Mouse (Mus musculus): ENCODE results near the gene Brip1. TPM values are rescaled to one million over a fixed set of nuclear protein-coding genes. Genes with fewer than 3 reads are reported as not detected.
"Not testable (repeated sequence)": the region's sequence is repeated elsewhere in the genome, so short reads cannot be mapped to it uniquely, and the experiment has no call there.

Brip1 gene
- polyA plus RNA-seq, 1 experiment = 0.14 TPM

GRCm38 (mm10) chr11:86201901-86202675 lies 1.1 kb upstream of the Brip1 start:
- Histone ChIP-seq H3K4me3 (replicated peaks; ENCODE audit: extremely low read depth, low read depth, low read length) (peak overlapping the region; percentile 95), H3K4me1 (ENCODE audit: control insufficient read depth, insufficient read depth, low read length) (no peaks in the 10 kb centered on the region)
- TF ChIP-seq CTCF (IDR thresholded peaks at IDR 0.05; ENCODE audit: insufficient read depth, low read length) = no peak
- no peak for TF ChIP-seq POLR2A (IDR thresholded peaks at IDR 0.05; ENCODE audit: borderline replicate concordance, extremely low read depth, low read depth, low read length)
- DNase-seq = no peak
- 23% methylated on average over 16 of the region's 16 CpGs for WGBS

GRCm38 (mm10) chr11:86200460-86201021 lies 452 bp downstream of the Brip1 start:
- H3K4me3 ChIP-seq (replicated peaks; ENCODE audit: extremely low read depth, low read depth, low read length) = peak overlapping the region; percentile 75
- no peak for DNase-seq
- no peaks in the 10 kb centered on the region for H3K4me1 ChIP-seq (ENCODE audit: control insufficient read depth, insufficient read depth, low read length)
- TF ChIP-seq POLR2A (IDR thresholded peaks at IDR 0.05; ENCODE audit: borderline replicate concordance, extremely low read depth, low read depth, low read length) (no peak), CTCF (IDR thresholded peaks at IDR 0.05; ENCODE audit: insufficient read depth, low read length) (no peak)
- 0% methylated on average over 21 of the region's 21 CpGs for WGBS

GRCm38 (mm10) chr11:86199733-86200132 lies 1.3 kb downstream of the Brip1 start:
- no peak for DNase-seq
- H3K4me1 ChIP-seq (ENCODE audit: control insufficient read depth, insufficient read depth, low read length) = no peaks in the 10 kb centered on the region
- no peak overlapping the region for H3K4me3 ChIP-seq (replicated peaks; ENCODE audit: extremely low read depth, low read depth, low read length)
- 55% methylated on average over 4 of the region's 4 CpGs for WGBS
- TF ChIP-seq POLR2A (IDR thresholded peaks at IDR 0.05; ENCODE audit: borderline replicate concordance, extremely low read depth, low read depth, low read length) (no peak), CTCF (IDR thresholded peaks at IDR 0.05; ENCODE audit: insufficient read depth, low read length) (no peak)

- H3K4me1 ChIP-seq (ENCODE audit: control insufficient read depth, insufficient read depth, low read length); H3K4me3 ChIP-seq (replicated peaks; ENCODE audit: extremely low read depth, low read depth, low read length): not testable (repeated sequence)
- 85% methylated on average over 7 of the region's 7 CpGs for WGBS
These were observed 15.8 kb downstream of the Brip1 start for GRCm38 (mm10) chr11:86185224-86185623.

GRCm38 (mm10) chr11:86175833-86176232 lies 25.2 kb downstream of the Brip1 start:
- no peak for TF ChIP-seq POLR2A (IDR thresholded peaks at IDR 0.05; ENCODE audit: borderline replicate concordance, extremely low read depth, low read depth, low read length)
- TF ChIP-seq CTCF (IDR thresholded peaks at IDR 0.05; ENCODE audit: insufficient read depth, low read length) = no peak
- Histone ChIP-seq H3K4me3 (replicated peaks; ENCODE audit: extremely low read depth, low read depth, low read length) (no peak overlapping the region), H3K4me1 (ENCODE audit: control insufficient read depth, insufficient read depth, low read length) (no peaks in the 10 kb centered on the region)
- 60% methylated on average over 3 of the region's 3 CpGs for WGBS
- DNase-seq = no peak

More at GRCm38 (mm10) chr11:86185224-86185623, 15.8 kb downstream of the Brip1 start:
- DNase-seq = not testable (repeated sequence)

- Histone ChIP-seq H3K4me3 (replicated peaks; ENCODE audit: extremely low read depth, low read depth, low read length) (no peak overlapping the region), H3K4me1 (ENCODE audit: control insufficient read depth, insufficient read depth, low read length) (no peaks in the 10 kb centered on the region)
- DNase-seq = peak; percentile 50
- WGBS = 52% methylated on average over 2 of the region's 2 CpGs
- TF ChIP-seq POLR2A (IDR thresholded peaks at IDR 0.05; ENCODE audit: borderline replicate concordance, extremely low read depth, low read depth, low read length) = no peak
- peak; percentile 69 for TF ChIP-seq CTCF (IDR thresholded peaks at IDR 0.05; ENCODE audit: insufficient read depth, low read length)
These were observed 26.8 kb downstream of the Brip1 start for GRCm38 (mm10) chr11:86174173-86174572.

GRCm38 (mm10) chr11:86170743-86171142 lies 30.2 kb downstream of the Brip1 start:
- no peak for DNase-seq
- Histone ChIP-seq H3K4me3 (replicated peaks; ENCODE audit: extremely low read depth, low read depth, low read length) (no peak overlapping the region), H3K4me1 (ENCODE audit: control insufficient read depth, insufficient read depth, low read length) (no peaks in the 10 kb centered on the region)
- TF ChIP-seq CTCF (IDR thresholded peaks at IDR 0.05; ENCODE audit: insufficient read depth, low read length) (no peak), POLR2A (IDR thresholded peaks at IDR 0.05; ENCODE audit: borderline replicate concordance, extremely low read depth, low read depth, low read length) (no peak)
- 72% methylated on average over 2 of the region's 2 CpGs for WGBS

- TF ChIP-seq POLR2A (IDR thresholded peaks at IDR 0.05; ENCODE audit: borderline replicate concordance, extremely low read depth, low read depth, low read length) = no peak
- H3K4me3 ChIP-seq (replicated peaks; ENCODE audit: extremely low read depth, low read depth, low read length) = no peak overlapping the region
- no peak for DNase-seq
- no peaks in the 10 kb centered on the region for H3K4me1 ChIP-seq (ENCODE audit: control insufficient read depth, insufficient read depth, low read length)
- WGBS = 64% methylated on average over 2 of the region's 2 CpGs
These were observed 40.7 kb downstream of the Brip1 start for GRCm38 (mm10) chr11:86160251-86160650.

- Histone ChIP-seq H3K4me3 (replicated peaks; ENCODE audit: extremely low read depth, low read depth, low read length) (no peak overlapping the region), H3K4me1 (ENCODE audit: control insufficient read depth, insufficient read depth, low read length) (no peaks in the 10 kb centered on the region)
- WGBS = 71% methylated on average over 2 of the region's 2 CpGs
- no peak for TF ChIP-seq CTCF (IDR thresholded peaks at IDR 0.05; ENCODE audit: insufficient read depth, low read length)
- TF ChIP-seq POLR2A (IDR thresholded peaks at IDR 0.05; ENCODE audit: borderline replicate concordance, extremely low read depth, low read depth, low read length) = no peak
- no peak for DNase-seq
These were observed 42.0 kb downstream of the Brip1 start for GRCm38 (mm10) chr11:86158950-86159349.

- TF ChIP-seq POLR2A (IDR thresholded peaks at IDR 0.05; ENCODE audit: borderline replicate concordance, extremely low read depth, low read depth, low read length) (no peak), CTCF (IDR thresholded peaks at IDR 0.05; ENCODE audit: insufficient read depth, low read length) (no peak)
- no peaks in the 10 kb centered on the region for H3K4me1 ChIP-seq (ENCODE audit: control insufficient read depth, insufficient read depth, low read length)
- no peak for DNase-seq
- H3K4me3 ChIP-seq (replicated peaks; ENCODE audit: extremely low read depth, low read depth, low read length) = no peak overlapping the region
- 88% methylated on average over 5 of the region's 5 CpGs for WGBS
These were observed 45.4 kb downstream of the Brip1 start for GRCm38 (mm10) chr11:86155638-86156037.
